Mouse (Mus musculus) liver, embryonic 13.5 days (tissue): ENCODE measurements at regions not wholly inside any gene's neighbourhood (a gene's known extent, or its start where the extent isn't known, plus 50 kb on each side); places are given as distances from the start of the nearest gene placed in this dataset.
"Not testable (repeated sequence)": the region's sequence is repeated elsewhere in the genome, so short reads cannot be mapped to it uniquely, and the experiment has no call there.

Experiments
- ATAC-seq: fragments of 200-750 bp; cut with Nextera tagmentation; 2 replicates; pipeline ENCODE4 v1.8.0; 2017; ENCODE audit warnings: low read depth, mild to moderate bottlenecking, moderate number of reproducible peaks, moderate library complexity
- DNase-seq: peaks from one replicate; pipeline ENCODE4 v3.0.0; 2022
- H3K27ac ChIP-seq: fragments of 300-500 bp; sonication (generic); 2 replicates; pipeline ENCODE4 v1.5.1; 2015; ENCODE audit warnings: moderate library complexity, mild to moderate bottlenecking, inconsistent platforms
- H3K27me3 ChIP-seq: fragments of 300-500 bp; sonication (generic); 2 replicates; pipeline ENCODE4 v1.6.1; 2015; ENCODE audit warnings: mild to moderate bottlenecking, inconsistent platforms
- H3K36me3 ChIP-seq: fragments of 300-500 bp; sonication (generic); 2 replicates; pipeline ENCODE4 v1.6.1; 2015; ENCODE audit warnings: mild to moderate bottlenecking, inconsistent platforms
- H3K4me1 ChIP-seq: fragments of 300-500 bp; sonication (generic); replicated peaks from 2 replicates; pipeline ENCODE4 v1.6.1; 2015; ENCODE audit warnings: inconsistent platforms
- H3K4me2 ChIP-seq: fragments of 300-500 bp; sonication (generic); 2 replicates; pipeline ENCODE4 v1.6.1; 2015; ENCODE audit warnings: inconsistent platforms, mild to moderate bottlenecking, moderate library complexity
- H3K4me3 ChIP-seq: fragments of 300-500 bp; sonication (generic); replicated peaks from 2 replicates; pipeline ENCODE4 v1.5.1; 2015; ENCODE audit warnings: mild to moderate bottlenecking, inconsistent platforms
- H3K9ac ChIP-seq: fragments of 300-500 bp; sonication (generic); 2 replicates; pipeline ENCODE4 v1.6.1; 2015; ENCODE audit warnings: mild to moderate bottlenecking, inconsistent platforms
- H3K9me3 ChIP-seq: fragments of 300-500 bp; sonication (generic); replicated peaks from 2 replicates; pipeline ENCODE4 v1.6.1; 2016; ENCODE audit warnings: inconsistent platforms
- WGBS: fragments of 180-500 bp; shearing (Covaris S2); methylation state at CpG from one replicate; pipeline ENCODE4 v1.1.7; 2015; ENCODE audit not compliant: insufficient replicate concordance; 5-methylcytosine and 5-hydroxymethylcytosine counted together

- WGBS: 26% methylated on average over 5 of the region's 5 CpGs
- H3K27me3 ChIP-seq: no peaks in the 10 kb centered on the region
These were observed 127.2 kb upstream of the Otx2 start for GRCm38 (mm10) chr14:48800857-48801256.

GRCm38 (mm10) chr14:48800100-48800449 lies 126.5 kb upstream of the Otx2 start:
- H3K27me3 ChIP-seq: no peaks in the 10 kb centered on the region
- no peak overlapping the region for H3K27ac ChIP-seq
- no peak overlapping the region for H3K9ac ChIP-seq
- H3K4me1 ChIP-seq: no peaks in the 10 kb centered on the region
- H3K36me3 ChIP-seq: no peaks in the 10 kb centered on the region
- DNase-seq: no peak
- WGBS: 62% methylated on average over 4 of the region's 4 CpGs
- no peaks in the 10 kb centered on the region for H3K9me3 ChIP-seq
- no peak overlapping the region for H3K4me3 ChIP-seq
- no peak overlapping the region for H3K4me2 ChIP-seq
- ATAC-seq: no peak

More at GRCm38 (mm10) chr14:48800857-48801256, 127.2 kb upstream of the Otx2 start:
- H3K9ac ChIP-seq: no peak overlapping the region
- no peak overlapping the region for H3K4me3 ChIP-seq
- no peaks in the 10 kb centered on the region for H3K36me3 ChIP-seq
- no peak for DNase-seq
- no peak overlapping the region for H3K4me2 ChIP-seq
- no peaks in the 10 kb centered on the region for H3K4me1 ChIP-seq
- no peaks in the 10 kb centered on the region for H3K9me3 ChIP-seq
- H3K27ac ChIP-seq: no peak overlapping the region
- ATAC-seq: no peak

GRCm38 (mm10) chr14:48799442-48800099 lies 126.0 kb upstream of the Otx2 start:
- Histone ChIP-seq H3K4me2 (no peak overlapping the region), H3K9me3 (no peaks in the 10 kb centered on the region), H3K27me3 (no peaks in the 10 kb centered on the region), H3K9ac (no peak overlapping the region), H3K4me1 (no peaks in the 10 kb centered on the region), H3K27ac (no peak overlapping the region), H3K4me3 (no peak overlapping the region), H3K36me3 (no peaks in the 10 kb centered on the region)
- 68% methylated on average over 10 of the region's 10 CpGs for WGBS
- ATAC-seq (no peak), DNase-seq (no peak)

DNA sequence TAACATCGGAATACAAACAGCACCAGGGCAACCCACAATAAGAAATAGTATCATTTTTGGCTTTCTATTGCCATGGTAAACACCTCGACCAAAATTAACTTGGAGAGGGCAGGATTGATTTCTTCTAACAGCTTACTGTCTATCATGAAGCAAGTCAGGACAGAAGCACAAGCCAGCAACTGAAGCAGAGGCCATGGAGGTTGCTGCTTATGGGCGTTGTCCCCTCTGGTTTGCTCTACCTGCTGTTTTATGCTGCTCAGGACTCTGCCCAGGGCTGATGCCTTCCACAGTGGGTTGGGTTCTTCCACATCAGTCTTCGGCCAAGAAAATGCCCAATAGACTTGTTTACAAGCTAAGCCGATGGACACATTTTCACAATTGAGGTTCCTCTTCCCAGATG lies 117.9 kb upstream of the Otx2 start:
- H3K4me1 ChIP-seq: no peaks in the 10 kb centered on the region
- ATAC-seq (no peak), DNase-seq (no peak)
- no peak overlapping the region for H3K4me3 ChIP-seq
- H3K36me3 ChIP-seq: no peaks in the 10 kb centered on the region
- no peaks in the 10 kb centered on the region for H3K27me3 ChIP-seq
- H3K4me2 ChIP-seq: no peak overlapping the region
- H3K9ac ChIP-seq: no peak overlapping the region
- H3K27ac ChIP-seq: no peak overlapping the region
- H3K9me3 ChIP-seq: no peaks in the 10 kb centered on the region
- 58% methylated on average over 5 of the region's 5 CpGs for WGBS

DNA sequence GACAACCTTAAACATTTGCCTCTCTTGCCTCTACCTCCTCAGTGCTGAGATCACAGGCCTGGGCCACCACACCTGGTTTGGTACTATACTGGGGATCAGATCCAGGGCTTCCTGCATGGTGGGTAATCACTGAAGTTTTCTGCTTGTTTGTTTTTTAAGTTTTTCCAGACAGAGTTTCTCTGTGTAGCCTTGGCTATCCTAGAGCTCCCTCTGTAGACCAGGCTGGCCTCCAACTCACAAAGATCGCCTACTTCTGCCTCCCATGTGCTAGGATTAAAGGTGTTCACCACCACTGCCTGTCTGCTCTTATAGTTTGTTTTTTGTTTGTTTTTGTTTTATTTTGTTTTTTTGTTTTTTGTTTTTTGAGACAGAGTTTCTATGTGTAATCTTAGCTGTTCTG lies 105.7 kb upstream of the Otx2 start:
- H3K9ac ChIP-seq: no peak overlapping the region
- H3K27me3 ChIP-seq: no peaks in the 10 kb centered on the region
- DNase-seq: no peak
- H3K4me3 ChIP-seq: no peak overlapping the region
- WGBS: 46% methylated on average over 1 of the region's 1 CpGs
- H3K9me3 ChIP-seq: no peaks in the 10 kb centered on the region
- no peak overlapping the region for H3K27ac ChIP-seq
- H3K4me2 ChIP-seq: no peak overlapping the region
- ATAC-seq: no peak
- H3K4me1 ChIP-seq: no peaks in the 10 kb centered on the region
- no peaks in the 10 kb centered on the region for H3K36me3 ChIP-seq

DNA sequence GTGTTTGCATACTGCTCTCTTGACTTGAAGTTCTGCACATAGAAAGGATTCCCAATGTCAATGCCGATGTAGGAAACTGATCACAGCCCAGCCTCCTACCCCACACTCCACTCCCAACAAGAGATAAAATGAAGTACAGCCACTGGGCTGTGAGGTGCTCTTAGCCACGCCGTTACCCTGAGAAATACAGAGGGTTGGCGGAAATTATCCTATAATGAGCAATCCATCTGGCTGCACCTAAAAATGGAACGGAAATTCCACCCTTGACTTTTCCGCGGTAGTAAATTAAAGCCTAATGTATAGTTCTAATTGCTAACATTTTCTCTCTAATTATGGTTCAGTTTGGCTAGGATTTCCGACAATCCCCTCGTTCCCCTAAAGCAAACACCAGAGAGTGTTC lies 97.2 kb upstream of the Otx2 start:
- H3K4me1 ChIP-seq: no peaks in the 10 kb centered on the region
- no peak overlapping the region for H3K4me2 ChIP-seq
- WGBS: 67% methylated on average over 9 of the region's 9 CpGs
- no peak overlapping the region for H3K4me3 ChIP-seq
- H3K9me3 ChIP-seq: no peaks in the 10 kb centered on the region
- H3K27me3 ChIP-seq: no peaks in the 10 kb centered on the region
- H3K36me3 ChIP-seq: no peaks in the 10 kb centered on the region
- DNase-seq: no peak
- H3K27ac ChIP-seq: no peak overlapping the region
- ATAC-seq: no peak
- no peak overlapping the region for H3K9ac ChIP-seq

- Histone ChIP-seq H3K27ac (no peak overlapping the region), H3K36me3 (no peaks in the 10 kb centered on the region), H3K4me1 (no peaks in the 10 kb centered on the region), H3K9ac (no peak overlapping the region), H3K4me3 (no peak overlapping the region), H3K27me3 (no peaks in the 10 kb centered on the region), H3K4me2 (no peak overlapping the region), H3K9me3 (no peaks in the 10 kb centered on the region)
- DNase-seq (no peak), ATAC-seq (no peak)
- 63% methylated on average over 5 of the region's 5 CpGs for WGBS
These were observed 89.1 kb upstream of the Otx2 start for GRCm38 (mm10) chr14:48762691-48763090.

DNA sequence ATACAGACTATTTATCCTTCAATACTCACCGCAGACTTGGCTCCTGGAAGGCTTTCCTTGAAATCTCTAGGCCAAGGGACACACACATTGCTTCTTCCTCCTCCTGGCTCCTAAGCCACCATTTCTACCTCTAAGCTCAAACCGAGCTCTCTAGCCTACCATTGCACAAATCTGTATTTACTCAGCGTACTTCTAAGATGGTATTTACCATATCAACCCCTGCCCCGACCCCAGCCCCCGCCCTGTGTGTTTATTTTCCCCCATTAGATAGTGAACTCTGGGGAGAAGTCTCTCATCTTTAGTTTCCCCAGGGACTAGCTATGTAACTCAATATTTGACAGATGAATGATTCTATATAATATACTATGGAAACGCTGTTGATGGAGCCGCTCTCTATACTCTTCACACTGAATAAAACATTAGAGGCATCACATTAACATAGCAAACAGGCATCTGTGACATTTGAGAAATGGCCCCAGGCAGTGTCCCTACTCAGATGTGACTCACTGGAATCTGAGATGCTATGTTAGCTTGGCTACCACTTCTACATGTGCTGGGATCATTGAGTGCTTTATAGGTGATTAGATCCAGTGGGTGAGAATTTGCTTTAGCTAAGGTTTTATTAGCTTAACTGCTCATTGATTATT lies 87.5 kb upstream of the Otx2 start:
- no peaks in the 10 kb centered on the region for H3K9me3 ChIP-seq
- 58% methylated on average over 7 of the region's 7 CpGs for WGBS
- no peak overlapping the region for H3K4me3 ChIP-seq

DNA sequence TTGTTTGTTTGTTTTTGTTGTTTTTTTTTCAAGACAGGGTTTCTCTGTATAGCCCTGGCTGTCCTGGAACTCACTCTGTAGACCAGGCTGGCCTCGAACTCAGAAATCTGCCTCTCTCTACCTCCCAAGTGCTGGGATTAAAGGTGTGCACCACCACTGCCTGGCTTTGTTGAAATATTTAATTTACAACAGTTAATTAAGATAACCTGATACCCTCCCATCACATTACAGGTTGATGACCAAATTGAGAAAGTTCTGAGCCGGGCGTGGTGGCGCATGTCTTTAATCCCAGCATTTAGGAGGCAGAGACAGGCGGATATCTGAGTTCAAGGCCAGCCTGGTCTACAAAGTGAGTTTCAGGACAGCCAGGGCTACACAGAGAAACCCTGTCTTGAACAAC lies 81.5 kb upstream of the Otx2 start:
- H3K9me3 ChIP-seq, H3K4me1 ChIP-seq, H3K36me3 ChIP-seq, H3K9ac ChIP-seq, ATAC-seq, DNase-seq, H3K27ac ChIP-seq, H3K4me3 ChIP-seq, H3K4me2 ChIP-seq: not testable (repeated sequence)
- whole genome bisulfite sequencing: 73% methylated on average over 5 of the region's 5 CpGs
- peaks cover 15% of the 10 kb centered on the region for H3K27me3 ChIP-seq

More for the DNA sequence above, 87.5 kb upstream of the Otx2 start:
- Histone ChIP-seq H3K36me3 (no peaks in the 10 kb centered on the region), H3K4me2 (no peak overlapping the region), H3K27ac (no peak overlapping the region), H3K4me1 (no peaks in the 10 kb centered on the region), H3K9ac (no peak overlapping the region), H3K27me3 (no peaks in the 10 kb centered on the region)
- ATAC-seq (no peak), DNase-seq (no peak)

GRCm38 (mm10) chr14:48754080-48754720 lies 80.6 kb upstream of the Otx2 start:
- Histone ChIP-seq H3K4me2 (no peak overlapping the region), H3K27me3 (peaks cover 15% of the 10 kb centered on the region), H3K4me1 (no peaks in the 10 kb centered on the region), H3K36me3 (no peaks in the 10 kb centered on the region), H3K9me3 (no peaks in the 10 kb centered on the region), H3K9ac (no peak overlapping the region), H3K27ac (no peak overlapping the region), H3K4me3 (no peak overlapping the region)
- DNase-seq (no peak), ATAC-seq (no peak)
- WGBS: 44% methylated on average over 11 of the region's 11 CpGs

- ATAC-seq (no peak), DNase-seq (no peak)
- Histone ChIP-seq H3K4me3 (no peak overlapping the region), H3K27ac (no peak overlapping the region), H3K36me3 (no peaks in the 10 kb centered on the region), H3K4me1 (no peaks in the 10 kb centered on the region), H3K9me3 (no peaks in the 10 kb centered on the region), H3K27me3 (peaks cover 15% of the 10 kb centered on the region), H3K9ac (no peak overlapping the region), H3K4me2 (no peak overlapping the region)
- WGBS: 55% methylated on average over 10 of the region's 10 CpGs
These were observed 80.0 kb upstream of the Otx2 start for GRCm38 (mm10) chr14:48753517-48754079.
